Mouse (Mus musculus) telencephalon, adult 2 months (tissue): ENCODE data around the gene Pde2a.
"Not testable (repeated sequence)": the region's sequence is repeated elsewhere in the genome, so short reads cannot be mapped to it uniquely, and the experiment has no call there.

Experiments
- DNase-seq: peaks from one replicate; pipeline ENCODE4 v3.0.0-alpha.2; 2011; ENCODE audit warnings: low read depth, low spot score

Gene Pde2a

GRCm38 (mm10) chr7:101514768-101515167 lies 93.3 kb downstream of the Pde2a start:
- no peak for DNase-seq

- DNase-seq: no peak
These were observed 93.8 kb downstream of the Pde2a start for GRCm38 (mm10) chr7:101515295-101515694.

- no peak for DNase-seq
These were observed 95.0 kb downstream of the Pde2a start for GRCm38 (mm10) chr7:101516460-101516859.

- DNase-seq: no peak
These were observed 100.2 kb downstream of the Pde2a start for GRCm38 (mm10) chr7:101521696-101522095.

- DNase-seq: no peak
These were observed 101.7 kb downstream of the Pde2a start for GRCm38 (mm10) chr7:101523205-101523604.

GRCm38 (mm10) chr7:101526484-101526883 lies 105.0 kb downstream of the Pde2a start:
- no peak for DNase-seq

GRCm38 (mm10) chr7:101534428-101534827 lies 112.9 kb downstream of the Pde2a start:
- DNase-seq: no peak

GRCm38 (mm10) chr7:101535102-101535501 lies 113.6 kb downstream of the Pde2a start:
- no peak for DNase-seq

- DNase-seq: no peak
These were observed 114.0 kb downstream of the Pde2a start for GRCm38 (mm10) chr7:101535517-101535916.

GRCm38 (mm10) chr7:101537541-101537940 lies 116.0 kb downstream of the Pde2a start:
- DNase-seq: no peak

- no peak for DNase-seq
These were observed 116.8 kb downstream of the Pde2a start for GRCm38 (mm10) chr7:101538141-101538933.

- DNase-seq: no peak
These were observed 118.3 kb downstream of the Pde2a start for GRCm38 (mm10) chr7:101539774-101540173.

GRCm38 (mm10) chr7:101540684-101541083 lies 119.2 kb downstream of the Pde2a start:
- no peak for DNase-seq

GRCm38 (mm10) chr7:101541132-101541531 lies 119.6 kb downstream of the Pde2a start:
- DNase-seq: peak; percentile 89

GRCm38 (mm10) chr7:101541734-101542133 lies 120.2 kb downstream of the Pde2a start:
- DNase-seq: peak; percentile 75

GRCm38 (mm10) chr7:101547651-101548050 lies 126.2 kb downstream of the Pde2a start:
- DNase-seq: no peak

- no peak for DNase-seq
These were observed 127.8 kb downstream of the Pde2a start for GRCm38 (mm10) chr7:101549266-101549665.

- DNase-seq: no peak
These were observed 129.4 kb downstream of the Pde2a start for GRCm38 (mm10) chr7:101550686-101551485.

GRCm38 (mm10) chr7:101551530-101551929 lies 130.0 kb downstream of the Pde2a start:
- no peak for DNase-seq

GRCm38 (mm10) chr7:101555473-101555872 lies 134.0 kb downstream of the Pde2a start:
- DNase-seq: not testable (repeated sequence)

GRCm38 (mm10) chr7:101557391-101557790 lies 135.9 kb downstream of the Pde2a start:
- DNase-seq: no peak

GRCm38 (mm10) chr7:101559393-101559792 lies 137.9 kb downstream of the Pde2a start:
- not testable (repeated sequence) for DNase-seq
